Mouse (Mus musculus) lung, adult 2 months (tissue): Measurements from ENCODE around the gene Fip1l1. TPM values are rescaled to one million over a fixed set of nuclear protein-coding genes. Genes with fewer than 3 reads are reported as not detected.

Experiments
- DNase-seq: peaks from one replicate; pipeline ENCODE4 v3.0.0; 2022
- H3K4me1 ChIP-seq: fragments of 200-500 bp; 2 replicates; pipeline ENCODE4 v1.6.1; 2011; ENCODE audit warnings: low read length; ENCODE audit not compliant: control insufficient read depth, insufficient read depth
- H3K4me3 ChIP-seq: fragments of 200-500 bp; replicated peaks from 2 replicates; pipeline ENCODE3; 2011; ENCODE audit warnings: low read depth, mild to moderate bottlenecking, control low read depth, low read length; ENCODE audit errors: extremely low read depth
- CTCF ChIP-seq: fragments of 200-500 bp; IDR thresholded peaks from 2 replicates; pipeline ENCODE4 v1.5.1; 2011; ENCODE audit warnings: mild to moderate bottlenecking, low read length, control low read depth; ENCODE audit not compliant: insufficient read depth
- POLR2A ChIP-seq: fragments of 200-500 bp; IDR thresholded peaks from 2 replicates; pipeline ENCODE4 v1.6.1; 2011; ENCODE audit warnings: low read depth, mild to moderate bottlenecking, control low read depth, low read length, borderline replicate concordance; ENCODE audit errors: extremely low read depth
- WGBS: fragments of 180-500 bp; shearing (Covaris S2); methylation state at CpG from one replicate; pipeline ENCODE4 v1.1.7; 2018; 5-methylcytosine and 5-hydroxymethylcytosine counted together
- polyA plus RNA-seq: library from polyadenylated mRNA; depleted of rRNA; stranded (reverse); fragments of >200 nt; gene quantifications from 2 replicates; pipeline ENCODE4 v1.2.3, GENCODE M21; 2012

Fip1l1 gene
- polyA plus RNA-seq, 1 experiment = 25.3 TPM

DNA sequence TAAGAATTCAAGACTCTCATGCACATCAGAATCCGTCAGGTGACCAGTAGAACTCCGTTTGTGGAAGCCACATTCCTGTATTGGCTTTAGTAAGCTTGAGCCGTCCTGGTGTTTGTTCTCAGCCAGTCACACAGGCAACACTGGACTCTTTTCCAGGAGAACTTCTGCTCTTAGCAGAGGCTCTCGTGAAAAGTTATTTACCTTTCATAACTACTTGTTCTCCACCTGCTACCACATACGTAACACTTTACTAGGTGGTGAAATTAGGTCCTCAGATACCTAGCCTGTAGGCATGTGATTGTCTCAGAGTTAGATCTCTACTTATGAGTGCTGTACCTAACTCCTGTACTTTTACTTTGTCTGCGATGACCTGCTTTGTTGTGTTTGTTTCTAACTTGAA is 36.5 kb downstream of the Fip1l1 start:
- WGBS = 72% methylated on average over 6 of the region's 6 CpGs
- TF ChIP-seq CTCF = no peak
- no peak for TF ChIP-seq POLR2A
- DNase-seq = no peak
- Histone ChIP-seq H3K4me3 (no peak overlapping the region), H3K4me1 (no peaks in the 10 kb centered on the region)

DNA sequence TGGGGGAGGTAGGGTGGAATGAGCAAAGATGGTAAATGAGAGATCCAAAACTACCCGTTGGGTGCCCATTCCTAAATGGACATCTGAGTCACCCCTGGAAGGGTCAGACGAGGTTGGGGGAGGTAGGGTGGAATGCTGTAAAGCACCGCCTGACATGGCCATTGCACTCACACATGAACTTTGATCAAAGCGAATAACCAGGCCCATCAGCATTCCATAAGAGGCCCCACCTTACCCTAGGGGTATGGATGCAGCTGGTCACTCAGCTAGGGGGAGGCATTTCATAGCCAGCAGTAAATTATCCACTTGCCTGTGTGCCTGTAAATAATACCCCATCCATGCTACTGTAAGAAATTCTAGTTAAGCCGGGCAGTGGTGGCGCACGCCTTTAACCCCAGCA is 53.9 kb downstream of the Fip1l1 start:
- Histone ChIP-seq H3K4me3 (no peak overlapping the region), H3K4me1 (no peaks in the 10 kb centered on the region)
- DNase-seq = no peak
- WGBS = 89% methylated on average over 7 of the region's 7 CpGs
- TF ChIP-seq CTCF (no peak), POLR2A (no peak)

DNA sequence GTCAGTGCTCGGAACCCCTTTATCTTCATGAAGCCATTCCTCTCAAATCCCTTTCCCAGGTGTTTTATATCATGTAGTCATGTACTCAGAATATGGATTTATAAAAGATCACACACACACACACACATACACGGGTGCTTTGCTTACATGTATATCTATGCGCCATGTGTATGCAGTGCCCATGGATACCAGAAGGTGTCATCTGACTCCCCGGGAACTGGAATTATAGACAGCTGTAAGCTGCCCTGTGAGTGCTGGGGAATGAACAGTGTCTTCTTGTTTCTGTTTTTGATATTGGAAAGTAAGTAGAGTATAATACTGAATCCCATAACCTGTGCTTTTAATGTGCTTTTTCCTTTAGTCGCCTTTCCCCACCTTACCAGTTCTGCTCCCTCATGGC is 56.2 kb downstream of the Fip1l1 start:
- no peak for DNase-seq

DNA sequence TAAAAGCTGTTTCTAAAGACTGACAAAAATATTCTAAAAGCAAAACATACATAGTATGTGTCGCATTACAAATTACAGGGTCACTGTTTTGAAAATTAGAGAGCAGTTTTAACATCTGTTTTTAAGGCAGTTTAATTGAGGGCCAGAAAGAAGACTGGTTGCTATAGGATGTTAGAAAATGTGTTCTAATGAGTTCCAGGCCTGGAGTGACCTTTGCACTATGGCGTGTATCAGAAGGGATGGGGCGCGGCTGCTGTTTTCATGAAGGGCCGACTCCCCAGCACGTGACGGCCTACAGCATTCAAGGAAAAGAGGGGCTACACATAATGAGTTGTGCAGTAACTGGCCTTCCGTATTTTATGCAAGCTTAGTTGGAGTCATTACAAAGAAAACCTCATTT is 57.9 kb downstream of the Fip1l1 start:
- 87% methylated on average over 8 of the region's 8 CpGs for WGBS
- TF ChIP-seq CTCF (no peak), POLR2A (no peak)

More for the DNA sequence above, 56.2 kb downstream of the Fip1l1 start:
- TF ChIP-seq CTCF (no peak), POLR2A (no peak)
- H3K4me3 ChIP-seq = no peak overlapping the region
- WGBS = 90% methylated on average over 5 of the region's 5 CpGs
- no peaks in the 10 kb centered on the region for H3K4me1 ChIP-seq

DNA sequence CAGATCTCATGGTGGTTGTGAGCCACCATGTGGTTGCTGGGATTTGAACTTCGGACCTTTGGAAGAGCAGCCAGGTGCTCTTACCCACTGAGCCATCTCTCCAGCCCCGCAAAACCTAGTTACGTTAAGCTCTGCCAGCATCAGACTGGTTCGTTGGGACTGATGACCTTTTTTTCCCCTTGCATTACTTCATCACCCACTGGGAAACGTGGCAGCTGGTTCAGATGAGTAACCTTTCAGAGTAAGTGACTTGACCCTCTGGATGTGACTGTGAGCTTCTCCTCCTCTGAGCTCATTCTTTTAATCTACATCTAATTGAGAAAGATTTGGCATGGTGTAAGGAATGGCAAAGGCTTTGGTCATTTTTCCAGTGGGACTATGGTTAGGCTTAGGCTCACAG is 64.8 kb downstream of the Fip1l1 start:
- 77% methylated on average over 5 of the region's 5 CpGs for WGBS
- TF ChIP-seq POLR2A (no peak), CTCF (no peak)
- DNase-seq = no peak
- Histone ChIP-seq H3K4me1 (no peaks in the 10 kb centered on the region), H3K4me3 (no peak overlapping the region)

More for the DNA sequence above, 57.9 kb downstream of the Fip1l1 start:
- DNase-seq = no peak
- no peak overlapping the region for H3K4me3 ChIP-seq
- H3K4me1 ChIP-seq = no peaks in the 10 kb centered on the region

DNA sequence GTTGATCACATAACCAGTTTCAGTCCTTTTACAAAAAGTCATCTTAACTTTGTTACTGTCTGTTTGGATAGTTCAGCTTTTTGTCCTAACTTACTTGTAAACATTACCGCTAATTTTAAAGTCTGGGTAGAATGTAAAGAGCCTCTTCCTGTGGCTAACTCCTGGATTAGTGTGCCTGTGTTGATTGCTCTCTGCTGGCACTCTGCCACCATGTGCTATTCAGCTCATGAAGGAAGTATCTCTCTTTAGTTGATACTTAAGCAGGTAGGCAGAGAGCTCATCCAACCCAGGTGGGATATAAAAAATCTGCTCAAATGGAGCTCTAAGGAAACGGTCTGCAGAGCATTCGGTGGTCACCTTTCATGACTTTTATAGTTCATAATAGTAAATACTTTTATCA is 65.9 kb downstream of the Fip1l1 start:
- DNase-seq = peak; percentile 2
- Histone ChIP-seq H3K4me1 (no peaks in the 10 kb centered on the region), H3K4me3 (no peak overlapping the region)
- 64% methylated on average over 3 of the region's 3 CpGs for WGBS
- TF ChIP-seq CTCF (no peak), POLR2A (no peak)

DNA sequence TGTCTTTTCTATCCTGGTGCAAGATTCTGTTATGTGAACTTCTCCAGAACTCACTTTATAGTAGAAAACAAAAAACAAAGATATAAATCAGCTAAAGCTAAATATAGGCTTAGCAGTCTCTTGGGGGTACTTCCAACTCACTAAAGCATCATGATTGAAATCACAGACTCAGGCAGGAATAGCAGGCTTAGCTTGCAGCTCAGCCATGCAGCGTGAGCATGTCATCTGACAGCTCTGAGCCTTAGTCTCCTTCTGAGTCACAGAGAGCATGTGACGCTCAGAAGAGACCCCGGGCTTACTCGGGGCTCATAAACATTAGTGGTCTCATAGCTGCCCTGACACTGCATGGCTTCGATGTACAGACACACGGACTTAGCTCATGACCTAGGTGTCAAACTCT is 66.7 kb downstream of the Fip1l1 start:
- H3K4me3 ChIP-seq = no peak overlapping the region
- H3K4me1 ChIP-seq = no peaks in the 10 kb centered on the region
- DNase-seq = no peak
- no peak for TF ChIP-seq POLR2A
- TF ChIP-seq CTCF = no peak
- WGBS = 83% methylated on average over 6 of the region's 6 CpGs

DNA sequence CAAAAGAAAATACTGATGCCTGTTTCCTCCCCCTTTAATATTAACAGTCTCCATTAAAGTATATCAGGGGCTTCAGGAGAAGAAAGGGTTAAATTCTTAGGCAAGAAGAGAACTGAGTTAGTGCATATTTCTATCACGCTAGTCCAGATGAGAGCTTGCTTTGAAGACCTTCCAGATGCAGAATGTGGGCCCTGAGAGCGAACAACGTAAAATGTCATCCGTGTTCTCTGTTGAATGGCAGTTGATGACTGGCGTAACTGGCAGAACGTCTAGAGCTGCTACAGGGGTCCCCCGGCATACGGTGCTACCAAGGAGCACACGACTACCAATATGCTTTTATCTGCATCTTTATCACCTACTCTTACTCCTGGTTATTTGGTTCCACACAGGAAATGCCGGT is 67.1 kb downstream of the Fip1l1 start:
- WGBS = 73% methylated on average over 10 of the region's 10 CpGs
- no peak for DNase-seq
- TF ChIP-seq CTCF = no peak
- no peak for TF ChIP-seq POLR2A
- H3K4me3 ChIP-seq = no peak overlapping the region
- no peaks in the 10 kb centered on the region for H3K4me1 ChIP-seq

DNA sequence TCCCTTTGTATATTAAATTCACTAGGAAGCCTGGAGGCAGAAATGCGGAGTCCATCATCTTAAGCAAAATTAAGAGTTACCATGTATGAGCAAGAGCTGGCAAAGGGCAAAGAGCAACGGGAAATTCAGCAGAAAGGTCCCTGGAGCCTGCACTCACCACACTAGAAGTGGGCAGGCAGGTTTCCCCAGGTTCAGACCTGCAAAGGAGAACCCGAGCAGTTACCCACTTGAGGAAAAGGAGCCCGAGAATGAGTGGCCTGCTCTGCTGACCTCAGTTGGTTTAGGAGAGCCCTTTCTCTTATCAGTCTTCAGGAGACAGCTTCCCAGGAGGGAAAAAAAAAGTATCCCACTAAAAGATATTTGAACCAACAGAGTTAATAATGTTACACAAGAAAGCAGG is 68.1 kb downstream of the Fip1l1 start:
- Histone ChIP-seq H3K4me3 (no peak overlapping the region), H3K4me1 (no peaks in the 10 kb centered on the region)
- 53% methylated on average over 4 of the region's 4 CpGs for WGBS
- DNase-seq = no peak
- TF ChIP-seq CTCF (no peak), POLR2A (no peak)

DNA sequence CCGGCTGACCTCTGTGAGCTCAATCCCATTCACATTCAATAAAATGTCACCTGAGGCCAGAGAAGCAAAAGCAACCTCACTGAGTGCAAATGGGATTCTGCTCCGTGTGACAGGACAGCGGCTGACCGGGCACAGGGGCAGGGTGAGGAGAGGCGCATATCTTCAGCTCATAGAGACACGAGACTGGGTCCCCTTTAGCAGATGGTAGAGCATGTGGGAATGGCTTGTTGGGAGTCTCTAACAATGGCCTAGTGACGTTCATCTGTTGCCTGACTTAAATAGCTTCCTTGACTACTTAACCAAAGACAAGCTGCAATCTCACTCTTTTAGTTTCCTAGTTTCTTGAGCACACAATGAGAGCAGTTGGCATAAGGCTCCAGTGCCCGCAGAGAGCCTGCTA is 71.0 kb downstream of the Fip1l1 start:
- TF ChIP-seq CTCF (no peak), POLR2A (no peak)
- WGBS = 82% methylated on average over 8 of the region's 8 CpGs
- Histone ChIP-seq H3K4me3 (no peak overlapping the region), H3K4me1 (no peaks in the 10 kb centered on the region)
- no peak for DNase-seq

DNA sequence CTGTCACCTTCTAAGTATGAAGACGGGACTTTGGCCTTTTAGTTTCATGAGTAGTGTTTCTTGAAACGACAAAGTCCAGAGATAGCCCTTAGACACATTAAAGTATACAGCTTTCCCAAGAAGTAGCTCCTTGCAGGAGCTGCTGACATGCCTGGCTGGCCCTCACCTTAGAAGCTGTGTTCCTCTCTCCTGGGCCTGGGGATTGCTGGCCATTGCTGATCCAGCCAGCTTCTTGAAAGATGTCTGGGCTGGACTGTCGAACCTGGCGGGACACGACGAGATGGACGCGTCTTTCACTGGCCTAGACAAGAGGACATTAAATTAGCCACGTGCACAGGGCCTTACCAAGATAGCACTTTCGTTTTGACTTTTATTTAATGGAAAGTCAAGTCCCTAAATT is 75.3 kb downstream of the Fip1l1 start:
- WGBS = 83% methylated on average over 10 of the region's 10 CpGs
- DNase-seq = no peak
- Histone ChIP-seq H3K4me1 (0 out of 2 replicates have a peak, but pooled peaks cover 2% of the 10 kb centered on the region), H3K4me3 (no peak overlapping the region)
- TF ChIP-seq POLR2A = no peak
- TF ChIP-seq CTCF = no peak
